Mouse (Mus musculus): Measurements from ENCODE around the gene Tmem200a. TPM values are rescaled to one million over a fixed set of nuclear protein-coding genes. Genes with fewer than 3 reads are reported as not detected.
A peak's percentile ranks its signal among the peaks of the same experiment; 100 is the strongest.

Gene Tmem200a
- total and polyA plus RNA-seq, 3 experiments = not detected

DNA sequence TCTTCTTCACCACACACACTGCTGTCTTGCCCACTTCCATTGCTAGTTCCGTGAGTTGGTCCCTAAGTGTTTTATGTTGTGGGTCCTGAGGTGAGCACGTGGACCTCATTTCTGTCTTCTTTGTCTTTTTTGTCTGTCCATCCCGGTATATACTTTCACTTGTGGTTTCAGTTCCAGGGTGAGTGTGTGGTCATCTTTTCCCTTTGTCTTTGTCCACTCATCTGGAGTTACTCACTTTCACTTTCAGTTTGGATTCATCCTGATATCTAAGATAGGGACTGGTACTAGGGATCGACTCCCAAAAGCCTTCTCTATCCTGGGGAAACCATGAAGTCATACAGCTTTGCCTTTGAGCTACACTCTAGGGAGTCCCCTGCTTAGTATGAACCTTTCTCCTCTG is 15.8 kb downstream of the Tmem200a start:
- in situ Hi-C loops (cut with MboI; ENCODE audit: low pct_ligation_motif_present, low pct_unique_long_range_greater_than_20kb, low sequenced_read_pairs) = no loop called here
- H3K9me3 ChIP-seq (replicated peaks; ENCODE audit: low read length) = no peaks in the 10 kb centered on the region
- H3K4me2 ChIP-seq (ENCODE audit: insufficient read depth, low read depth, poor library complexity, severe bottlenecking) = peak overlapping the region; percentile 83
- peak overlapping the region in 1 of 3 experiments; percentile 18 for H3K4me3 ChIP-seq (replicated peaks in 1 of 3; ENCODE audit: low read depth in 2 of 3, low read length in 2 of 3, poor library complexity in 1 of 3)
- TF ChIP-seq NRF1 (IDR thresholded peaks at IDR 0.05; ENCODE audit: low read depth, low read length) (no peak), HCFC1 (IDR thresholded peaks at IDR 0.05; ENCODE audit: low read depth, low read length) (no peak), CTCF (conservative IDR thresholded peaks at IDR 0.05 in 1 of 2, IDR thresholded peaks at IDR 0.05 in 1 of 2; ENCODE audit: low read depth in 2 of 2, low read length in 2 of 2) (no peak), SMC3 (IDR thresholded peaks at IDR 0.05; ENCODE audit: low read depth, low read length) (no peak), TCF12 (IDR thresholded peaks at IDR 0.05; ENCODE audit: low read depth, low read length) (no peak), EP300 (IDR thresholded peaks at IDR 0.05; ENCODE audit: low read length) (peak; percentile 27; the same call in 1 of the 2 replicates), CHD1 (IDR thresholded peaks at IDR 0.05; ENCODE audit: low read depth, low read length) (no peak), BHLHE40 (IDR thresholded peaks at IDR 0.05; ENCODE audit: low read depth, low read length) (0 out of 2 replicates have a peak, but pooled peaks have one; percentile 4), POLR2AphosphoS2 (IDR thresholded peaks at IDR 0.05; ENCODE audit: low read depth, low read length) (no peak), ZMIZ1 (IDR thresholded peaks at IDR 0.05; ENCODE audit: low read depth, low read length) (no peak), ETS1 (conservative IDR thresholded peaks at IDR 0.05; ENCODE audit: low read depth, low read length) (peak; percentile 27; the same call in 1 of the 2 replicates), MAX (IDR thresholded peaks at IDR 0.05; ENCODE audit: low read length) (no peak), GABPA (IDR thresholded peaks at IDR 0.05; ENCODE audit: insufficient replicate concordance, low read depth, low read length) (no peak), ZKSCAN1 (IDR thresholded peaks at IDR 0.05; ENCODE audit: borderline replicate concordance, low read depth, low read length) (no peak)
- H3K27ac ChIP-seq (ENCODE audit: insufficient read depth, low read depth) = no peak overlapping the region
- H3K79me2 ChIP-seq (replicated peaks; ENCODE audit: control insufficient read depth, extremely low read depth, insufficient read depth, poor library complexity, severe bottlenecking) = no peaks in the 10 kb centered on the region
- H3K4me1 ChIP-seq (ENCODE audit: control insufficient read depth in 1 of 2, insufficient read depth in 2 of 2) = peaks cover 0 to 4% of the 10 kb centered on the region in 2 experiments; a peak in 1 of 4 replicates
- no peaks in the 10 kb centered on the region for H3K27me3 ChIP-seq (replicated peaks)
- dilution Hi-C loops (cut with MboI; ENCODE audit: extremely low pct_ligation_motif_present, extremely low pct_unique_long_range_greater_than_20kb, low sequenced_read_pairs) = no loop called here
- DNase-seq (ENCODE audit: extremely low read depth) = no peak
- no peak overlapping the region for H3K9ac ChIP-seq (ENCODE audit: insufficient read depth, low read depth)
- no peaks in the 10 kb centered on the region for H3K36me3 ChIP-seq (replicated peaks in 1 of 2; ENCODE audit: control insufficient read depth in 1 of 2, insufficient read depth in 1 of 2, low read length in 1 of 2)

DNA sequence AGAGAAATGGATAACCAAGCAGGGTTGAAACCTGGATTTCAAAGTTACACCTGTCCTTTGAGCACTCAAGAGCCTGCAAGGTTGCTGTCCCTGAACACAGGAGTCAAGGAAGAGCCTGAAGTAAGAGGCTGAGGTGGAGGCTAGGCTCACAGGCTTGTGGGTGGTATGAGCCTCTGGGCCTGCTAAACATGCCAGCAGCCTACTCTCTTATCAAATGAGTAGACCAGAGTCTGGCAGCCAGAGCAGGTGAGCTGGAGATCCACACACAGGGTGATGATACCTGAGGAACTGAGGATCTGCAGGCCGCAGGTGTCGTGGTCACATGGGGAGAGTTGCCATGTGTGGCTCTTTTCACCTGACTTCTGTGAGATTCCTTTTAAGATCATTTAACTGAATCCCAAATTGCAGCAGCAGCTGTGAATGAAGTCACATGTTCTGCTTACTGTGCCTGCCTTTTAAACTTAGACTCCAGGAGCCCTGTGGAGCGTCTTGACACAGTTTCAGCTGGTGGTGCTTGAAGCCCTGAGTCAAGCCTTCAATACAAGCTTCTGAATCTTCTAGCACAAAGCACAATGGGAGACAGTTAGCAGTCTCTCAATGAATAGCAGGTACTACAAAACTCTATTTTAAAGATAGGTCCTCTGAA is 19.1 kb downstream of the Tmem200a start:
- Histone ChIP-seq H3K4me1 (ENCODE audit: control insufficient read depth in 1 of 2, insufficient read depth in 2 of 2) (peaks cover 0 to 4% of the 10 kb centered on the region in 2 experiments; a peak in 1 of 4 replicates), H3K4me3 (replicated peaks in 1 of 3; ENCODE audit: low read depth in 2 of 3, low read length in 2 of 3, poor library complexity in 1 of 3) (no peak overlapping the region), H3K27ac (ENCODE audit: insufficient read depth, low read depth) (no peak overlapping the region), H3K4me2 (ENCODE audit: insufficient read depth, low read depth, poor library complexity, severe bottlenecking) (no peak overlapping the region), H3K9me3 (replicated peaks; ENCODE audit: low read length) (no peaks in the 10 kb centered on the region), H3K79me2 (replicated peaks; ENCODE audit: control insufficient read depth, extremely low read depth, insufficient read depth, poor library complexity, severe bottlenecking) (no peaks in the 10 kb centered on the region), H3K27me3 (replicated peaks) (no peaks in the 10 kb centered on the region), H3K36me3 (replicated peaks in 1 of 2; ENCODE audit: control insufficient read depth in 1 of 2, insufficient read depth in 1 of 2, low read length in 1 of 2) (no peaks in the 10 kb centered on the region), H3K9ac (ENCODE audit: insufficient read depth, low read depth) (no peak overlapping the region)
- DNase-seq (ENCODE audit: extremely low read depth) = no peak
- dilution Hi-C loops (cut with MboI; ENCODE audit: extremely low pct_ligation_motif_present, extremely low pct_unique_long_range_greater_than_20kb, low sequenced_read_pairs) (no loop called here), in situ Hi-C loops (cut with MboI; ENCODE audit: low pct_ligation_motif_present, low pct_unique_long_range_greater_than_20kb, low sequenced_read_pairs) (no loop called here)
- TF ChIP-seq MAZ (IDR thresholded peaks at IDR 0.05; ENCODE audit: low read depth, low read length) (no peak), IRF4 (IDR thresholded peaks at IDR 0.05; ENCODE audit: low read depth, low read length) (no peak), JUN (IDR thresholded peaks at IDR 0.05; ENCODE audit: insufficient read depth, low read depth, low read length) (no peak), MAFK (IDR thresholded peaks at IDR 0.05; ENCODE audit: insufficient replicate concordance, low read length) (no peak), UBTF (IDR thresholded peaks at IDR 0.05; ENCODE audit: low read depth, low read length) (no peak), ETS1 (conservative IDR thresholded peaks at IDR 0.05; ENCODE audit: low read depth, low read length) (no peak), MYC (IDR thresholded peaks at IDR 0.05; ENCODE audit: low read depth, low read length) (no peak), JUND (conservative IDR thresholded peaks at IDR 0.05; ENCODE audit: low read depth, low read length) (no peak), ZC3H11A (IDR thresholded peaks at IDR 0.05; ENCODE audit: low read depth, low read length) (no peak), EP300 (IDR thresholded peaks at IDR 0.05; ENCODE audit: low read length) (no peak), RCOR1 (conservative IDR thresholded peaks at IDR 0.05; ENCODE audit: low read depth, low read length) (no peak), MXI1 (IDR thresholded peaks at IDR 0.05; ENCODE audit: low read depth, low read length) (no peak)

Measured in CH12.LX (cell line).